Mouse (Mus musculus): ENCODE data around the gene Slc22a22. TPM values are rescaled to one million over a fixed set of nuclear protein-coding genes. Genes with fewer than 3 reads are reported as not detected.
"Not testable (repeated sequence)": the region's sequence is repeated elsewhere in the genome, so short reads cannot be mapped to it uniquely, and the experiment has no call there.

The Slc22a22 gene
- polyA plus RNA-seq, 2 experiments: not detected

- Histone ChIP-seq H3K9me3 (ENCODE audit: control insufficient read depth, low read length) (no peaks in the 10 kb centered on the region), H3K36me3 (replicated peaks; ENCODE audit: control insufficient read depth, insufficient read depth, low read depth) (no peaks in the 10 kb centered on the region), H3K27ac (no peak overlapping the region), H3K4me2 (ENCODE audit: low read depth) (no peak overlapping the region), H3K27me3 (ENCODE audit: control insufficient read depth, insufficient read depth, low read length) (no peaks in the 10 kb centered on the region), H3K4me3 (ENCODE audit: insufficient read depth in 1 of 2, low read depth in 2 of 2, low read length in 2 of 2) (no peak overlapping the region), H3K9ac (replicated peaks) (no peak overlapping the region), H3K4me1 (replicated peaks; ENCODE audit: control insufficient read depth in 2 of 2, insufficient read depth in 2 of 2, low read length in 1 of 2) (no peaks in the 10 kb centered on the region)
- no peak for TF ChIP-seq EP300 (IDR thresholded peaks at IDR 0.05; ENCODE audit: low read depth)
- ATAC-seq (ENCODE audit: insufficient read depth): no peak
- DNase-seq (ENCODE audit: low read depth in 3 of 3, low spot score in 3 of 3): no peak
These were observed 201.0 kb downstream of the Slc22a22 start for GRCm38 (mm10) chr15:57276411-57276810.

- DNase-seq (ENCODE audit: low read depth in 3 of 3, low spot score in 3 of 3); H3K4me1 ChIP-seq (replicated peaks; ENCODE audit: control insufficient read depth in 2 of 2, insufficient read depth in 2 of 2, low read length in 1 of 2); H3K27ac ChIP-seq; ATAC-seq (ENCODE audit: insufficient read depth); H3K9me3 ChIP-seq (ENCODE audit: control insufficient read depth, low read length); H3K9ac ChIP-seq (replicated peaks); H3K4me3 ChIP-seq (ENCODE audit: insufficient read depth in 1 of 2, low read depth in 2 of 2, low read length in 2 of 2); H3K27me3 ChIP-seq (ENCODE audit: control insufficient read depth, insufficient read depth, low read length); H3K4me2 ChIP-seq (ENCODE audit: low read depth); H3K36me3 ChIP-seq (replicated peaks; ENCODE audit: control insufficient read depth, insufficient read depth, low read depth): not testable (repeated sequence)
- WGBS (ENCODE audit: insufficient replicate concordance): 64% methylated on average over 1 of the region's 1 CpGs
These were observed 237.4 kb downstream of the Slc22a22 start for GRCm38 (mm10) chr15:57240061-57240460.

- no peak overlapping the region for H3K27ac ChIP-seq
- no peaks in the 10 kb centered on the region for H3K4me1 ChIP-seq (replicated peaks; ENCODE audit: control insufficient read depth in 2 of 2, insufficient read depth in 2 of 2, low read length in 1 of 2)
- ATAC-seq (ENCODE audit: insufficient read depth) (no peak), DNase-seq (ENCODE audit: low read depth in 3 of 3, low spot score in 3 of 3) (no peak)
- no peak overlapping the region for H3K4me3 ChIP-seq (ENCODE audit: insufficient read depth in 1 of 2, low read depth in 2 of 2, low read length in 2 of 2)
- H3K27me3 ChIP-seq (ENCODE audit: control insufficient read depth, insufficient read depth, low read length): no peaks in the 10 kb centered on the region
- TF ChIP-seq EP300 (IDR thresholded peaks at IDR 0.05; ENCODE audit: low read depth): no peak
- TF ChIP-seq CTCF (IDR thresholded peaks at IDR 0.05; ENCODE audit: low read depth): no peak; the same call in 1 of the 2 replicates
- no peak overlapping the region for H3K9ac ChIP-seq (replicated peaks)
- no peaks in the 10 kb centered on the region for H3K36me3 ChIP-seq (replicated peaks; ENCODE audit: control insufficient read depth, insufficient read depth, low read depth)
- no peaks in the 10 kb centered on the region for H3K9me3 ChIP-seq (ENCODE audit: control insufficient read depth, low read length)
- H3K4me2 ChIP-seq (ENCODE audit: low read depth): no peak overlapping the region
These were observed 247.0 kb downstream of the Slc22a22 start for GRCm38 (mm10) chr15:57230439-57230838.

- H3K4me1 ChIP-seq (replicated peaks; ENCODE audit: control insufficient read depth in 2 of 2, insufficient read depth in 2 of 2, low read length in 1 of 2): no peaks in the 10 kb centered on the region
- TF ChIP-seq EP300 (IDR thresholded peaks at IDR 0.05; ENCODE audit: low read depth): no peak
- TF ChIP-seq CTCF (IDR thresholded peaks at IDR 0.05; ENCODE audit: low read depth): no peak
- DNase-seq (ENCODE audit: low read depth in 3 of 3, low spot score in 3 of 3): no peak
- no peaks in the 10 kb centered on the region for H3K27me3 ChIP-seq (ENCODE audit: control insufficient read depth, insufficient read depth, low read length)
- H3K36me3 ChIP-seq (replicated peaks; ENCODE audit: control insufficient read depth, insufficient read depth, low read depth): no peaks in the 10 kb centered on the region
- H3K4me2 ChIP-seq (ENCODE audit: low read depth): no peak overlapping the region
- no peak overlapping the region for H3K4me3 ChIP-seq (ENCODE audit: insufficient read depth in 1 of 2, low read depth in 2 of 2, low read length in 2 of 2)
- WGBS (ENCODE audit: insufficient replicate concordance): 14% methylated on average over 3 of the region's 3 CpGs
- ATAC-seq (ENCODE audit: insufficient read depth): no peak
- H3K9me3 ChIP-seq (ENCODE audit: control insufficient read depth, low read length): no peaks in the 10 kb centered on the region
- no peak overlapping the region for H3K27ac ChIP-seq
- no peak overlapping the region for H3K9ac ChIP-seq (replicated peaks)
These were observed 272.1 kb downstream of the Slc22a22 start for GRCm38 (mm10) chr15:57205315-57205714.

GRCm38 (mm10) chr15:57204444-57204930, 272.9 kb downstream of the Slc22a22 start:
- Histone ChIP-seq H3K4me1 (replicated peaks; ENCODE audit: control insufficient read depth in 2 of 2, insufficient read depth in 2 of 2, low read length in 1 of 2) (no peaks in the 10 kb centered on the region), H3K9ac (replicated peaks) (no peak overlapping the region), H3K27me3 (ENCODE audit: control insufficient read depth, insufficient read depth, low read length) (no peaks in the 10 kb centered on the region), H3K36me3 (replicated peaks; ENCODE audit: control insufficient read depth, insufficient read depth, low read depth) (no peaks in the 10 kb centered on the region), H3K9me3 (ENCODE audit: control insufficient read depth, low read length) (no peaks in the 10 kb centered on the region), H3K4me3 (ENCODE audit: insufficient read depth in 1 of 2, low read depth in 2 of 2, low read length in 2 of 2) (no peak overlapping the region), H3K27ac (no peak overlapping the region), H3K4me2 (ENCODE audit: low read depth) (no peak overlapping the region)
- TF ChIP-seq EP300 (IDR thresholded peaks at IDR 0.05; ENCODE audit: low read depth): no peak
- TF ChIP-seq CTCF (IDR thresholded peaks at IDR 0.05; ENCODE audit: low read depth): no peak
- ATAC-seq (ENCODE audit: insufficient read depth): no peak
- DNase-seq (ENCODE audit: low read depth in 3 of 3, low spot score in 3 of 3): no peak
